Mouse (Mus musculus) hindbrain, postnatal 0 days (tissue): ENCODE measurements around the gene Stx4a. TPM values are rescaled to one million over a fixed set of nuclear protein-coding genes. Genes with fewer than 3 reads are reported as not detected.
A peak's percentile ranks its signal among the peaks of the same experiment; 100 is the strongest.
"Not testable (repeated sequence)": the region's sequence is repeated elsewhere in the genome, so short reads cannot be mapped to it uniquely, and the experiment has no call there.

Experiments used
- ATAC-seq: fragments of 200-750 bp; cut with Nextera tagmentation; 2 replicates; pipeline ENCODE4 v1.8.0; 2017; ENCODE audit warnings: mild to moderate bottlenecking, moderate TSS enrichment, moderate library complexity
- DNase-seq: peaks from one replicate; pipeline ENCODE4 v3.0.0-alpha.2; 2015; ENCODE audit warnings: low spot score
- H3K27ac ChIP-seq: fragments of 300-500 bp; sonication (generic); 2 replicates; pipeline ENCODE4 v1.5.1; 2014; ENCODE audit warnings: mild to moderate bottlenecking
- H3K27me3 ChIP-seq: fragments of 300-500 bp; sonication (generic); 2 replicates; pipeline ENCODE4 v1.6.1; 2014; ENCODE audit warnings: low read length, mixed read lengths; ENCODE audit not compliant: insufficient read depth
- H3K36me3 ChIP-seq: fragments of 300-500 bp; sonication (generic); 2 replicates; pipeline ENCODE4 v1.6.1; 2014; ENCODE audit warnings: low read length, mixed read lengths; ENCODE audit not compliant: insufficient read depth
- H3K4me1 ChIP-seq: fragments of 300-500 bp; sonication (generic); 2 replicates; pipeline ENCODE4 v1.6.1; 2014; ENCODE audit warnings: antibody characterized with exemption, low read length, mixed read lengths; ENCODE audit not compliant: insufficient read depth
- H3K4me2 ChIP-seq: fragments of 300-500 bp; sonication (generic); 2 replicates; pipeline ENCODE4 v1.6.1; 2014; ENCODE audit warnings: low read depth, mild to moderate bottlenecking, low read length, moderate library complexity, mixed read lengths
- H3K4me3 ChIP-seq: fragments of 300-500 bp; sonication (generic); 2 replicates; pipeline ENCODE4 v1.5.1; 2014; ENCODE audit warnings: low read length
- H3K9ac ChIP-seq: fragments of 300-500 bp; sonication (generic); replicated peaks from 2 replicates; pipeline ENCODE4 v1.6.1; 2014; ENCODE audit warnings: mild to moderate bottlenecking, low read length, moderate library complexity, mixed read lengths
- H3K9me3 ChIP-seq: fragments of 300-500 bp; sonication (generic); 2 replicates; pipeline ENCODE4 v1.6.1; 2016; ENCODE audit warnings: low read length, mixed read lengths
- CTCF ChIP-seq: IDR thresholded peaks from 2 replicates; pipeline ENCODE4 v1.5.1; 2016; ENCODE audit warnings: antibody characterized with exemption, control low read depth, low read depth
- WGBS: fragments of 180-500 bp; shearing (Covaris S2); extraction: QIAGEN DNeasy Blood & Tissue Kit; methylation state at CpG from one replicate; pipeline ENCODE4 v1.1.7; 2014; 5-methylcytosine and 5-hydroxymethylcytosine counted together
- polyA plus RNA-seq: library from polyadenylated mRNA; unstranded; fragments of >200 nt; fragmentation: Nextera tagmentation; extraction: Ambion mirVana; gene quantifications from 2 replicates; pipeline ENCODE4 v1.2.1, GENCODE M21; 2015
- total RNA-seq: library from RNA; depleted of rRNA; stranded (reverse); fragments of >200 nt; gene quantifications from 2 replicates; pipeline ENCODE4 v1.2.3, GENCODE M21; 2014

Stx4a gene
- total and polyA plus RNA-seq, 2 experiments from 2014 or later, result 4.0 to 28.4 TPM

DNA sequence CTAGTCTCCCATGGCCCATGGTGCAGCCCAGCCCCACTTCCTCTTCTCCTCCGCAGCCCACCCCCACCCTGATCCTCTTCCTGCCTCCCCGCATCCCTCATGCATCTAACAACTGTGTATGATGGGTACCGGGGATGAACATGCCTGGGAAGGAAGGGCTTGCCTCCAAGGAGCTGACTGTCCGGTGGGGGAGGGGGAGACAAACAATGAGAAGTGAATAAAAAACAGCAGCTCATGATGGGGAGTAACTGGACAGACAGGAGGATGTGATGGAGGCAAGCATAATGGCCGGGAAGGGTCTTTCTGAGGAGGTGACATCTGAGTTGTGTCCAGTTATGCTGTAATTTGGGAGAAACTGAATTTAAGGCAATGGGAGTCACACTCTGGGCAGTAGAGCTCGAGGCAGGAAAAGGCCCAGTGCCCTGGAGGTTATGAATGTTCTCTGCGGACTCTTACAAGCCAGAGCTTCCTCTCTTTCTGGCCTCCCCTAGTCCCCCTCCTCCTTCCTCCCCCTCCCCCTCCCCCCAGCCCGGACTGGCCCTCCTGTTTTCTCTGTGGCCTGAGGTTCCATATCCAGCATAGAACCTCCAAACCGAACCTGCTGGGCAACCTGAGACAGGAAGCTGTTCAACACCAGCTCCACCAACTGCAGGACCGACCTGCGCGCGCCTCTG lies 3.1 kb upstream of the Stx4a start:
- Histone ChIP-seq H3K4me3 (no peak overlapping the region), H3K4me2 (no peak overlapping the region), H3K27me3 (no peaks in the 10 kb centered on the region), H3K9me3 (no peaks in the 10 kb centered on the region), H3K4me1 (0 out of 2 replicates have a peak, but pooled peaks cover 11% of the 10 kb centered on the region), H3K9ac (no peak overlapping the region), H3K27ac (no peak overlapping the region), H3K36me3 (no peaks in the 10 kb centered on the region)
- 72% methylated on average over 13 of the region's 13 CpGs for WGBS
- ATAC-seq (no peak), DNase-seq (no peak)
- TF ChIP-seq CTCF, result no peak

DNA sequence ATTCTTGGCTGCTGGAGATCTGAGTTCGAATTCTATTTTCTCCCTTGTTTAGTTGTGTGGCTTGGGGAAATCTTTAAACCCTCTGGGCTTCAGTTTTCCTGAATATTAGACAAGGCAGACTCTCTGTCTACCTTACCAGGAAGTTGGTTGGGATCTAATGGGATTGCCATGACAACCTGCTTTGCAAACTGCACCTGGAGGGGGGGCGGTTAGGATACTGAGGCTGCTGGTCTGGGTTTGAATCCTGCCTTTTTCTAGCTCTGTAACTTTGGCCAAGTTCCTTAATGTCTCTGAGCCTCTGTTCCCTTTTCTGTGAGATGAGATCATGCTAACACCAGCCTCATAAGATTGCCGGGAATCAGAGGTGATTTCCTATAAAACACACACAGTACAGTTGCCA lies 1.6 kb upstream of the Stx4a start:
- no peaks in the 10 kb centered on the region for H3K36me3 ChIP-seq
- TF ChIP-seq CTCF, result no peak
- 0 out of 2 replicates have a peak overlapping the region, but pooled peaks have one; percentile 45 for H3K27ac ChIP-seq
- no peak for DNase-seq
- H3K4me3 ChIP-seq, result peak overlapping the region; percentile 83; the same call in 1 of the 2 replicates
- WGBS, result 91% methylated on average over 3 of the region's 3 CpGs
- H3K4me1 ChIP-seq, result 0 out of 2 replicates have a peak, but pooled peaks cover 11% of the 10 kb centered on the region
- no peak for ATAC-seq
- no peaks in the 10 kb centered on the region for H3K27me3 ChIP-seq
- H3K9ac ChIP-seq, result no peak overlapping the region
- peak overlapping the region; percentile 68 for H3K4me2 ChIP-seq
- H3K9me3 ChIP-seq, result no peaks in the 10 kb centered on the region

DNA sequence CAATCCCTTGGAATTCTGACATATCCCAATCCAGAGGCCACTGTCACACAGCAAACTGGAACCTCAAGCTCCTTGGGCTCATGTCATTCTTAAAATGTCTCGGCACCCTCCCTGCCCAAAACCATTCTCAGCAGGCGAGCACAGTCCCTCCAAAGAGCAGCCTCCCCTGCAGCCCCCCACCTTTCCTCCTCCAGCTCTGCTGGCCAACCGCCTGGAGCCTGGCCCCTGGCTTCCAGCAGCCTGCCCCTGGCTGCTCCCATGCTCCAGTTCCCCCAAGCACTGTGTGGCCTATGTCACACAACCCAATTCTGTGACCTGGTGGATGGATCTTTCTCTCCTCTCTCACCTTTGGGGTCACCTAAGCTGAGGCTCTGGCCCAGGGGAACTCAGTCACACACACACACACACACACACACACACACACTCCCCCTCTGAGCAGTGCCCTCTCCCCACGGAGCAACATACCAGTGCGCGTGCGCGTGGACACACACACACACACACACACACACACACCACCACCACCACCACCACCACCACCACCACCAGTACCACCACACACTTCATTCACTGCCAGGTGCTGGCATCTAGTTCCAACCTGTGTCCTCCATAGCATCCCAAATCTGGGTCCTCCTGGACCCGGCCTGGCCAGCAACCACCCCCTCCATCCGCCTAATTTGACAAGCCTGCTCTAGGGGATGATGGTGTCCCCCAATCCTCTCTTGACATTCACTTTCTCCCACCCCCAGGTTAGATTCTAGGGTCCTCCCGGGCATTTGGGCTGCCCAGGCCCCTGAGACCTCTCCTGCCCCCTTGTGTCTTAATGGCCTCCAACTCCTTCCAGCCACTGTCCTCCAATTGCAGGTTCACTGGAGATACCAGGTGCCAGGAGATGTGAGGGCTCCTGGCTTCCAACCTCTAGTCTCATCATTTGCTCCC lies 590 bp upstream of the Stx4a start:
- no peaks in the 10 kb centered on the region for H3K27me3 ChIP-seq
- H3K4me3 ChIP-seq, result peak overlapping the region; percentile 83
- peak overlapping the region; percentile 82 for H3K9ac ChIP-seq
- no peaks in the 10 kb centered on the region for H3K36me3 ChIP-seq
- H3K4me1 ChIP-seq, result 0 out of 2 replicates have a peak, but pooled peaks cover 11% of the 10 kb centered on the region
- 31% methylated on average over 7 of the region's 11 CpGs for WGBS
- H3K4me2 ChIP-seq, result peak overlapping the region; percentile 68
- peak; percentile 27 for ATAC-seq
- H3K27ac ChIP-seq, result peak overlapping the region; percentile 93
- TF ChIP-seq CTCF, result peak; percentile 49
- no peak for DNase-seq
- no peaks in the 10 kb centered on the region for H3K9me3 ChIP-seq

DNA sequence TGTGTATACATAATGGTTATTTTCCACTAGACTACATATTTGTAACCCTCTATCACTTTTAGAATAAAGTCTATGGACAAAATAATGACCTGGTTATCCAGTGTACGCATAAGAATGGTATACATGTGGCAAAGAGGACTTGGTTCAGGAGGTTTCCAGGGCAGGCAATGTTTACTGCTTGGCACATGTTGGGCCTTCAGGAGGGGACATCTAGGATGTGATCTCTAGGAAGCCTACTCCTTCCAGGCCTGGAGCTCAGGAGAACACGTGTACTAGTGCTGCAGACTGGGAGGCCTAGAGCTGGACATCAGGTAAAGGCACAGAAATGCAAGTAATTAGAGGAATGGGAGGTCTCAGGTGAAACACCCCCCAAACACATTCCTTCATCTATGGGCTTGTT lies 11.5 kb downstream of the Stx4a start:
- DNase-seq (no peak), ATAC-seq (no peak)
- Histone ChIP-seq H3K27me3 (no peaks in the 10 kb centered on the region), H3K4me1 (no peaks in the 10 kb centered on the region), H3K27ac (no peak overlapping the region), H3K4me2 (no peak overlapping the region), H3K4me3 (no peak overlapping the region), H3K9me3 (no peaks in the 10 kb centered on the region), H3K36me3 (no peaks in the 10 kb centered on the region), H3K9ac (no peak overlapping the region)
- WGBS, result 96% methylated on average over 2 of the region's 2 CpGs
- TF ChIP-seq CTCF, result no peak

DNA sequence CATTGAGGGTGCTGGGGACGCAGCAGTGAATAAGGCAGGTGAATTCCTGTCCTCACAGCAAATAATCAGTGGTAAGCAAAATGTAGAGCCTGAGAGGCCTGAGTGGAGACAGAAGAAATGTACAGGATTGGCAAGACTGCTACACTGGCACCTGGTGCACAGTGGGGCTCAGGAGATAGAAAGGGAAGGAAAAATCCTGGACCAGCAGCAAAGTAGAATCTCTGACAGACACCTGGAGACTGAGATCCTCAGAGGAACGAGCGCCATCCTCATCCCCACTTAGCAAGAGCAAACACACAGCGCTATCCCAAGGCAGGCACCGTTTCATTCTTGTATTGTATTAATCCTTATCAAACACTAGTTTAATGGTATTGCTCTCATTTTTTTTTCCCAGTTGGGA lies 13.4 kb downstream of the Stx4a start:
- Histone ChIP-seq H3K27ac (no peak overlapping the region), H3K4me3 (no peak overlapping the region), H3K4me2 (no peak overlapping the region), H3K9ac (no peak overlapping the region), H3K4me1 (no peaks in the 10 kb centered on the region), H3K9me3 (no peaks in the 10 kb centered on the region), H3K27me3 (no peaks in the 10 kb centered on the region), H3K36me3 (no peaks in the 10 kb centered on the region)
- TF ChIP-seq CTCF, result no peak
- ATAC-seq (no peak), DNase-seq (no peak)
- 90% methylated on average over 5 of the region's 5 CpGs for WGBS

DNA sequence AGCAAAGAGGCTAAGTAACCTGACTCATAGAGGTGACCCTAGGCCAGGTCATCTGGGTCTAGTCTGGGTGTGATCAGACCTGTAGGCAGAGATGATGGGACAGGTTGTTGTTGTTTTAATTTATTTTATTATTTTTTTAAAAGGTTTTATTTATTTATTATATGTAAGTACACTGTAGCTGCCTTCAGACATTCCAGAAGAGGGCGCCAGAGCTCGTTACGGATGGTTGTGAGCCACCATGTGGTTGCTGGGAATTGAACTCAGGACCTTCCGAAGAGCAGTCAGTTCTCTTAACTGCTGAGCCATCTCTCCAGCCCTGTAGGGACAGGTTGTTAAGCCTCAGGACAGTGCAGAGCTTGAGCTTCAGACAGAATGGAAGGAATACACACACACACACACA lies 13.8 kb downstream of the Stx4a start:
- not testable (repeated sequence) for H3K9ac ChIP-seq, DNase-seq, H3K27ac ChIP-seq, H3K9me3 ChIP-seq, ATAC-seq, H3K4me2 ChIP-seq, H3K4me1 ChIP-seq, H3K36me3 ChIP-seq, H3K4me3 ChIP-seq, H3K27me3 ChIP-seq
- 79% methylated on average over 4 of the region's 4 CpGs for WGBS

DNA sequence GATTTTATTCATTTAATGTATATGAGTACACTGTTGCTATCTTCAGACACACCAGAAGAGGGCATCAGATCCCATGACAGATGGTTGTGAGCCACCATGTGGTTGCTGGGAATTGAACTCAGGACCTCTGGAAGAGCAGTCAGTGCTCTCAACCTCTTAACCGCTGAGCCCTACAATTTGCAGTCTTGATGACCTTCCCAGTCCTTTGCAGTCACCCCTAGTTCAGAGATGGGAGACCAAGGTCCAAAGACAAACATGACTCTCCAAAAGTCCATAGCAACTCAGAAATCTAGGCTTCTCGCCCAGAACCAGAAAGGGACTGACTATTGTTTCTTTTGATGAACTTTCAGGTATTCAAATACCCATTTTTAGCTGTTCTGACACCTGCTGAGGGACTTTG lies 15.9 kb downstream of the Stx4a start:
- 0 out of 2 replicates have a peak overlapping the region, but pooled peaks have one; percentile 96 for H3K4me2 ChIP-seq
- 0 out of 2 replicates have a peak, but pooled peaks cover 13% of the 10 kb centered on the region for H3K36me3 ChIP-seq
- not testable (repeated sequence) for H3K27me3 ChIP-seq, H3K9ac ChIP-seq, ATAC-seq, DNase-seq, H3K9me3 ChIP-seq, H3K4me3 ChIP-seq, H3K4me1 ChIP-seq
- WGBS, result 78% methylated on average over 2 of the region's 2 CpGs
- peak overlapping the region; percentile 95 for H3K27ac ChIP-seq
